Mouse (Mus musculus) spleen, embryonic (tissue): ENCODE measurements at regions not wholly inside any gene's neighbourhood (a gene's known extent, or its start where the extent isn't known, plus 50 kb on each side); places are given as distances from the start of the nearest gene placed in this dataset.
"Not testable (repeated sequence)": the region's sequence is repeated elsewhere in the genome, so short reads cannot be mapped to it uniquely, and the experiment has no call there.

Experiments
- CTCF ChIA-PET: fragments of 350-600 bp; sonication (Branson Sonifier 250); formaldehyde crosslinking; loops from one replicate; lab custom pipeline; 2022; lab: Charles Lee

DNA sequence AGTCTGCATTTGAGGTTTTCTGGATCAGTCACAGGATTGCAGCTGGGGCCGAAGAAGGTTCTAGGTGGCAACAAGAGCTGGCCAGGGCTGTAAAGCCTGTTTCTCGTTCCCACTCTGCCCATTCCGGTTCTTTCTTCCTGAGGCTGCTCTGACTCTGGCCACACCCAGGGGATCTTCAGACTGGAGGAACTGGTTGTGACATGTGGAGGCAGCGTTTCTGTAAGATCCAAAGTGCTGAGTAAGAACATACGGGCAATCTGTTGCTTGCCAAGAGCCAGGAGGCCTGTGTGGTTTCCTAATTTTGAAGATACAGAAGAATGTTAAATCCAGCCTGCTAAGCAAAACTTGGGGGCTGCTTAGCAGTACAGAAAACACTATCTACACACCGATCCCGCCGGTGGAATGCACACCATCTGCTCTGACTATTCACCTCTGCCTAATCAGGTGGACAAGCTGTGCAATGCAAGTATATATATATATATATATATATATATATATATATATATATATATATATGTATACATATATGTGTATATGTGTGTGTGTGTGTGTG, 99.3 kb upstream of the Bmp2k start:
- CTCF ChIA-PET = no interaction called here

DNA sequence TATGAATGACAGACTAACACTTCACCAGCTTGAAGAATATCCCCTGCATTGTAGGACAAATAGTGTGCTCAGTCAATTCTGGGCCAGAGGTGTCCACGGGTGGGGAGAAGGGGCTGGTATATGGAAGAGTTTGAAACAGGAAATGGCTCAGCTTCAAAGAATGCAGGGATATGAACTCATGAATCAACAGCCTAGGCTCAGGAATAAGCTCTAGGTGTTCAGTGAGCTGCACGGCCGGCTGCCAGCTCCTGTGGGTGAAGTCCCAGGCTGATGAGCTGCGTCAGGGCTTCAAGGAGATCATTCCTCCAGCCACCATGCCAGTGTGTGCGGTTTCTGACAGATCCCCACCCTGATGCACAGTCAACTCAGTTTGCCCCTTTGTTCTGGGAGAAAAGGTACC, 98.8 kb upstream of the Bmp2k start:
- CTCF ChIA-PET = no interaction called here

DNA sequence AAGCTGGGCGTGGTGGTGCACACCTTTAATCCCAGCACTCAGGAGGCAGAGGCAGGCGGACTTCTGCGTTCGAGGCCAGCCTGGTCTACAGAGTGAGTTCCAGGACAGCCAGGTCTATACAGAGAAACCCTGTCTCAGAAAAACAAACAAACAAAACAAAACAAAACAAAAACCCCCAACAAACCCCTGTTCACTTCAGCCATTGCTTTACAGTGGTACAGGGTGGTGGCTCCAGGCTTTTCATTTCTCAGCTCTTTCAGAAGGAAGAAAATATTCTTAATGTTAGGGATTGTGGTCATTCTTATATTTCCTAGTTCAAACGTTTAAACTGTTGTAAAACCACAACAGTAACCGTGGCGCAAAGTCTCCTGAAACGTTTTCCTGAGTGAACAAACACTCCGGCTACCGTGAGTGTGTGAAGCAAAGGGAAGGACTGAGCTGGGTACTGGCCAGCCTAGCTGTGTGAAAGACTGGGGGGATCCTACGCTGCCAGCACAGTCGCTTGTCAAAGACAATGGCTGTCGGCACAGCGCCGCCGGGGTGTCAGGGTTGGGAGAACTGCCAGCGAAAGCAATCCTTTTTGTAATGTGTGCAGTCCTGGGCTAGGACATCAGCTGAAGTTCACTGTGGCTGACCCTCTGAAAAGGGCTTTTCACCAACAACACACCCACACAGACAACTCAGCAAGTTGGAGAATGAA, 91.8 kb upstream of the Bmp2k start:
- CTCF ChIA-PET = no interaction called here

DNA sequence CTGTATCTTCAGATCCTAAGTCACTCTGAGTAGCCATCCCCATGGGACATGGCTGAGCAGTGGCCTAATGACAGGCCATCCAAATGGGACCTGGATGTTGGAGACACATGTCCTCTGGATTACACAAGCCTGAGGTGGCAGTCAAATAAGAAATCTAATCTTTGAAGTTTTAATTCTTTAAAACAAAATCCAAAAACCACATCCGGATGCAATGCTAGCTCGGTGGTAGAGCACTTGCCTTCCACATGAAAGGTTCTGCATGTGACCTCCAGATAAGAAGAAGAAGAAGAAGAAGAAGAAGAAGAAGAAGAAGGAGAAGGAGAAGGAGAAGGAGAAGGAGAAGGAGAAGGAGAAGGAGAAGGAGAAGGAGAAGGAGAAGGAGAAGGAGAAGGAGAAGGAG, 89.1 kb upstream of the Bmp2k start:
- CTCF ChIA-PET = not testable (repeated sequence)

DNA sequence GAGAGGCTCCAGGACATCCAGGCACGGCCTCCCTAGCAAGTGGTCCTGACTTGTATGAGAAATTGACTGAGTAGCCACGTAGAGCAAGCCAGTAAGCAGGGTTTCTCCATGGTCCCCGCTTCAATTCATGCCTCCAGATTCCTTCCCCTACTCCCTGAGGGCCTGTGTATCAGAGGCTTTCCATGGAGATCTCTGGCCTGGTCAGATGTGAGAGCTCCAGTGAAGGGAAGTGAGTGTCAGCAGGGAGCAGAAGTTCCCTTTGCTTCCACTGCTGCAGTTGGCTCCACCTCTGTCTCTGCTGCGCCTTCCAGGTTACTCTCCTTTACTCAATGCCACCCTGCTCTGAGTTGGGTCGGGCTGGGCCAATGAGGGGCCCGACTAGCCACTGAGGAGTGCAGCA, 88.3 kb upstream of the Bmp2k start:
- CTCF ChIA-PET = no interaction called here

DNA sequence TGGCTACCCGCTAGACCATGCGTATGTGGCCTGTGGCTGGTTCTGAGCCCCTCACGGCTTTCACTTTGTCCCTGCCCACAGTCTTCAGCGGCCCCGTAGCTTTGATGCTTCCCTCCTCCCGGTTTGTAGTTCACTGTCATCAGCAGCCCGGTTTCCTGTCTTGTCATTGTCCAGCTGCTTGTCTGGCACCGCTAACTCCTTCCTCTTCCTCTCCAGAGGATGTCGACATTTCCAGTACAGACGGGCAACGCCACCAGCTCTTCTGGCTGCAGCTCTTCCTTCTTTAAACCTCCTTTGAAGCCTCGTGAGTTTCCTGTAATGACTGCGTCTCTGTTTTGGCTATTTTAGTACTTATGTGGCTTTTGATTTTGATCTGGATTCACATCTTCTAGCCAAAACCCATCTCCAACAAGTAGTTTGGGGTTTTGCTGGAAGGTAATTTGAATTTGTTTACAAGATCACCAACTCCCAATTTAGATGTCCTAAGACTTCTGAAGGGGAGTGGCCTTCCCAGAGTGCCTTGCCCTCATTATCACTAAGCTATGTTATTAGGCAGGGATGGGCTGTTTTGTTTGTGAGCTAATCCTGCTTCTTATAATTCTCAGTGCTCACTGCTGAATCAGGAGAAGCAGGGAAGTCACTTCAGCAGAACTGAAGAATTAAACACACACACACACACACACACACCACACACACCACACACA, 85.8 kb upstream of the Bmp2k start:
- CTCF ChIA-PET = interaction anchor here (0.7 to 1.2 kb wide), 2 partner anchors 30 to 141 kb away, joined by 3 to 8 read pairs; no protein-coding TSS in a partner anchor

GRCm38 (mm10) chr5:96912254-96912635, 85.2 kb upstream of the Bmp2k start:
- CTCF ChIA-PET = interaction anchor here (0.7 kb wide), 1 partner anchor 141 kb away, joined by 8 read pairs; no protein-coding TSS in a partner anchor

GRCm38 (mm10) chr5:96912781-96913180, 84.7 kb upstream of the Bmp2k start:
- CTCF ChIA-PET = no interaction called here

DNA sequence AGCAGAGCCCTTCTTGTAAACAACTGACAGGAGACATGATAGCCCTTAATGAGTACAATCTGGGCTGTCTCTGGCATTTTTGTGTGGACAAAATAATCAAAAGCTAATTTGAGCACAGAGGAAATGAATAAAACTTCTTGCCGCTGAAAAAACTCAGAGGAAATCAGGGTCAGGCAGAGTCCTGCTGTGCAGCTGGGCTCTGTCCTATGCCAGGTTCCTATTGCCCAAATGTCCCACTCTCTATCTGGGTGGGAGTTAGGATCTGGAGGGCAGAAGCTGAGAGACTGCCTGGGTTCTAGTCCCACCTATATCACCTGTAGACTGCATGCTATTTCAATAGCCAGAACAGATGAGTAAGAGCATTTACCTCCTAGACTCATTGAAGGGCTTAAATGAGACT, 83.8 kb upstream of the Bmp2k start:
- CTCF ChIA-PET = no interaction called here

DNA sequence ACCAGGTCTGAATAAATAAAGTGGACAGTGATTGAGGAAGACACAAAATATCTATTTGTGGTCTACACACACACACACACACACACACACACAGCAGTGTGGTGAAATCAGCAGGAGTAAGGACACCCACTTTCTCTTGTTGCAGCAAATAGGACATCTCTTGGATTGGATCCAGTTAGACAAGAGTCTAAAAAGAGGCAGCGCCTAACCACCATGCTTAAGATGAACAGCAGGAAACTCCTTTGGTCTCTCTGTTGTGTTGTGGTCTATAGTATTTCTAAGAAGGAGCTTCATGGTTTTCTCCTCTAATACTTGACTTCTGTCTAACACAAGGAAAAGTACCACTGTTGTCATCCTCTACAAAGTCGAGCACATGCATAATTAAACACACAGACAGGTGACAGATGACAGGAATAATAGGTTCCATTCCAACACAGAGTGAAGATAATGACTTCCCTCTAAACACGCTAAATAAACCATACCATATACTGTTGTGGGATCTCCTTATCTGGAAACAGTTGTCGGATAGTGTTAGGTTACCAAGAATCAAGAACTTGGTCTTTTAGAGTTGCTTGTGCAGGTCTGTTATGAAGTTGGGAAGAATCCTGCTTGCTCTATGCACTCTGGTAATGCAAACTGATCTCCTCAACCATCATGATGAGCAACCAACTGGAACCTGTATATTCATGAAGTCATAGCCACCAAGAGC, 82.6 kb upstream of the Bmp2k start:
- CTCF ChIA-PET = interaction anchor here (0.7 to 1.2 kb wide), 4 partner anchors 14 to 795 kb away, joined by 3 to 15 read pairs (median 7); partner anchors contain the start of gene Bmp2k

DNA sequence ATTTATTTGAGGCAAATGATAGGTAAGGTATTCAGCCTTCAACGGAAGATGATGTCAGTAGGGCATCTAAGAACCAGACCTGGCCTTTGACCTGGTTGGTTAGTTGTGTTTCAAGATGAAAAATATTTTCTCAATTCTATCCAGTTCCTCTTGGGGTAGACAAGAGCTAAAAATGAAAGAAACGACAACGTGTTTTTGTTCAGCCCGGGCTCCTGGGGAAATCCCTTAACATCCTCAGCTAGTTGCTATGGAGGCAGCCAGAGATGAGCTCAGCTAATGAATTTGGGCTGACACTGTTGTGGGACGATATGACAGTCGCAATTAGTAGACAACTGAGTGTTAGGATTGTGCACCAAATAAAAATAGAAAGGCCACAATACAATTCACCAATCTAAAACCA, 80.6 kb upstream of the Bmp2k start:
- CTCF ChIA-PET = interaction anchor here (0.5 to 1.2 kb wide), 2 partner anchors 97 to 110 kb away, joined by 3 to 4 read pairs; no protein-coding TSS in a partner anchor

DNA sequence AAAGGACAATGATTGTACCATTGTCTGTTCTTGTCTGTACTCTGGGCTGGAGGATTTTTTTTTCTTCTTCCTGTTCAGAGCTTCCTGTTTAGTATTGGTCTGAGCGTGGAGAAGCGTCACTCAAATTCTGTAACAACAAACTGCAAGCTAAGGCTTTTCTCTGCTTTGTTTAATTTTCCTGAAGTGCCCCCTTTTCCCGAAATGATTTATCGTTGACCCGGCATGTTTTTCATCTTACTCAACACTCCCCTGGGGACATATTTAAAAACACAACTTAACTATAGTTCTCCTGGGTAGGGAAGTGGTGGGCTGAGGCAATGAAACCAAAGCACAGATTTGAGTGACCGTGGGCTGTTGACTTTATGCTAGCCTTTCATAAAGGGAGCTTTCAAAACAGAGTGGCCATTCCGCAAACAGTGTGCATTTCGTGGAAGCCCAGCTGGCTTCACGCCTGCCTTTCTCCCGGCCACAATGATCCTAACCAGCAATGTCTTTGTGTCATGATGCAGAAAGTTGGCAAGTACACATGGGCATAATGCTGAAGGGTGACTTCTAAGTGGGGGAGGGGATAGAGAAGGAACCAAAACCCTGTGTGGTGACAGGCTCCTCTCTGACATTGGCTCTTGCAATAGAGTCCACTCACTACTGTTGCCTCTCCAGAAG, 79.8 kb upstream of the Bmp2k start:
- CTCF ChIA-PET = interaction anchor here (1.2 kb wide), 1 partner anchor 96 kb away, joined by 4 read pairs; no protein-coding TSS in a partner anchor

DNA sequence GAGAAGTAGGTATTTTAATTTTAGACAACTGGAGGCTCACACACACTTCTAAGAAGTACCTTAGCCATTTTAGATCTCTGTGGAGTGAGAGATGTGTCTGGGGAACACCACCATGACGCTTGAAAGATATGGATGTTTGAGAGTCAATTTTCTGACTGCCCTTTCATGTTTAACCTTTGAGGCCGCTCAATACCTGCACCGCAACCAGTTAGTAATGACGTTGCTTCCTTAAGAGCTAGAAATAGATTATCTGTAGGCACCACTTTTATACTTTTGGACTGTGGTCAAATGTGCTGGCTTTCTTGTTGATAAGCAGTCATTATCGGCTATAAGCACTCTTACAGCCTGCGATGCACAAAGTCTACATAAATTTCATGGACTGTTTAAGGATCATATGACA, 78.3 kb upstream of the Bmp2k start:
- CTCF ChIA-PET = interaction anchor here (0.6 kb wide), 1 partner anchor 45 kb away, joined by 8 read pairs; no protein-coding TSS in a partner anchor

GRCm38 (mm10) chr5:96921037-96921436, 76.5 kb upstream of the Bmp2k start:
- CTCF ChIA-PET = no interaction called here

DNA sequence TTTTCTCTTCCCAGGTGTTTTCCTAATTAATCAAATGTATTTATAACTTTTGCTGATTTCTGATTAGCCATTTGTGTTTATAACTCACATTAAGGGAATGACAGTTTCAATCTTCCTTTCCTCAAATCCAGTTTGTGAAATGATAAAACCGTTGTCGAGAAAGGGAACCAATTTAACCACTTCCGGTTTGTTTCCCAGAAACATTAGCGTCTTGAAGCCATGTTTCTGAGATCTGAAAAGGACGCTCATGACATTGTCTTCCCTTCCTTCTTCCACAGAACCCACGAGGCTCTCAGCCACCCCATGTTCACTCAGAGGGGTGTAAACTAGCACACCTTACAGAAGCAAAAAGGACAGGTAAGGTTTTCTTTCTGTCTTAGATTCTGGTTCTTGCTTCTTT, 76.0 kb upstream of the Bmp2k start:
- CTCF ChIA-PET = no interaction called here

DNA sequence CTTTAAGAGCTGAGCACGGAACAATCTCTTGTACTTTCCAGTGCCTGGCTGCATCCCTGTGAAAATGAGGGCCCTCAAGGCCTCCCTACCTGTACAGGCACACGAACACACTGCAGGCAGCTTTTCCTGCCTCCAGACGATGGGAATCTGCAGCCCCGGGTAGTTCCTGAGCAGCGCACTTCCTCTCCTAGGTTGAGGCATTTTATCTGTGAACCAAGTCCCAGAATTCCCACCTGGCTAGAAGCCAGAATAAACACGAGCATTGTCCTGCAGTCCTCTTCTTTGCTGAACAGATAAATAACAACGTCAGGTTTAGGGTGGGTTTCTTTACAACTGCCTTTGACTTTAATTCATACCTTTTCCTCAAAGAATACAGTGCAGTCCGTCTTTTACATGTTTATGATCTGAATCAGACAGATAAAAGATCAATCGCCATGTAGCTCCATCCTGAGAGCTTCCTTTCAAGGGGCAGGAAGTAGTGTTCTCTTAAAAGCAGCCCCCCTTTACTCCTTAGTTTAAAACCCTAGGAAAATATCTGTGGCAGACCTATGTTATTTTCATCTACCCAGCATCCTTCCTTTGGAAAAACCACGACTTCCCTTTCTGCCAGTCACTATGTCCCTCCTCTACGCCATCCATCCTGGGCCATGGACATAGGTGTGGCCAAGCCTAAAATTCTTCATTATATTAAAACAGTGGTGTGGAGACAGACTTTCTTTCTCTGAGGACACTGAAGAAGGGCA, 75.3 kb upstream of the Bmp2k start:
- CTCF ChIA-PET = no interaction called here

GRCm38 (mm10) chr5:96922716-96923076, 74.8 kb upstream of the Bmp2k start:
- CTCF ChIA-PET = no interaction called here

GRCm38 (mm10) chr5:96923526-96923925, 74.0 kb upstream of the Bmp2k start:
- CTCF ChIA-PET = no interaction called here

- CTCF ChIA-PET = interaction anchor here (1.0 kb wide), 1 partner anchor 110 kb away, joined by 3 read pairs; no protein-coding TSS in a partner anchor
Measured at GRCm38 (mm10) chr5:96924736-96925429, 72.6 kb upstream of the Bmp2k start.

- CTCF ChIA-PET = interaction anchor here (0.7 to 1.0 kb wide), 3 partner anchors 28 to 109 kb away, joined by 3 read pairs; no protein-coding TSS in a partner anchor
Measured at GRCm38 (mm10) chr5:96925943-96926342, 71.5 kb upstream of the Bmp2k start.
